10 mouse cellular contexts compared by ENCODE assay signal in genomic region chr7:89418917-89419679, GRCm38 (mm10). TPM values are rescaled to one million over a fixed set of nuclear protein-coding genes. Genes with fewer than 3 reads are reported as not detected.
A peak's percentile ranks its signal among the peaks of the same experiment; 100 is the strongest.
DNase-seq lines count a peak whose midpoint lies in the region; ATAC-seq and TF ChIP-seq lines count a peak whose summit lies in the region.
"Had no signal": no experiment of that assay in that cellular context is flagged by ENCODE, and none has a peak within 500 bp of the region (broad histone marks: within the 10 kb centered on the region; RNA-seq: fewer than 3 reads in every experiment).

No protein-coding gene starts in this region.

- no peaks in the 10 kb centered on the region for H3K36me3 ChIP-seq in kidney, postnatal 0 days (ENCODE audit: insufficient read depth, low read length)
- H3K36me3 ChIP-seq: hindbrain, embryonic 10.5 days had no signal

- ATAC-seq in kidney, postnatal 0 days (replicated peaks; ENCODE audit: low FRiP score, low read depth) = no peak
- ATAC-seq in Patski = no peak
- ATAC-seq in megakaryocyte-erythroid progenitor cell, adult 5-6 weeks (replicated peaks; ENCODE audit: low FRiP score, low TSS enrichment, poor library complexity, severe bottlenecking) = 0 out of 2 replicates have a peak, but pooled peaks have one; percentile 35

- peak in 1 of 2 experiments; percentile 25 for DNase-seq in cerebellum, adult 2 months
- no peak for DNase-seq in cerebellum, postnatal 36 days
- peak; percentile 84 for DNase-seq in kidney, postnatal 0 days (ENCODE audit: low spot score)
- DNase-seq in kidney, postnatal 25 days = no peak
- DNase-seq in Patski (ENCODE audit: low read depth, low spot score) = no peak
- DNase-seq in frontal cortex, postnatal 14 days (ENCODE audit: low spot score in 2 of 2) = no peak
- DNase-seq in layer of hippocampus, postnatal 36 days = no peak
- DNase-seq: thymus, adult 2 months had no signal

- peak; percentile 48; the same call in 1 of the 2 replicates for TF ChIP-seq CTCF in cerebellum, adult 2 months (IDR thresholded peaks at IDR 0.05; ENCODE audit: borderline replicate concordance, insufficient read depth, low read depth, low read length)
- peak; percentile 82 for TF ChIP-seq CTCF in kidney, postnatal 0 days (IDR thresholded peaks at IDR 0.05; ENCODE audit: low read depth)
- peak; percentile 55 for TF ChIP-seq CTCF in Patski (IDR thresholded peaks at IDR 0.05)

- CTCF ChIA-PET in Patski (lab: Charles Lee) = interaction anchor here (0.7 to 6.3 kb wide), 14 partner anchors 9 to 332 kb away, joined by 3 to 46 read pairs (median 4); no protein-coding TSS in a partner anchor

- no peak overlapping the region for H3K27ac ChIP-seq in cerebellum, adult 2 months (ENCODE audit: insufficient read depth, low read length)
- H3K27ac ChIP-seq in kidney, postnatal 0 days = peak overlapping the region; percentile 70; the same call in 1 of the 2 replicates
- H3K27ac ChIP-seq: hindbrain, embryonic 10.5 days had no signal

- H3K27me3 ChIP-seq in cerebellum, adult 2 months (ENCODE audit: control insufficient read depth, insufficient read depth, low read length) = no peaks in the 10 kb centered on the region
- no peaks in the 10 kb centered on the region for H3K27me3 ChIP-seq in kidney, postnatal 0 days (ENCODE audit: insufficient read depth, low read length)
- H3K27me3 ChIP-seq in Patski = no peaks in the 10 kb centered on the region

- TF ChIP-seq POLR2A in cerebellum, adult 2 months (IDR thresholded peaks at IDR 0.05; ENCODE audit: borderline replicate concordance, insufficient read depth, low read length) = no peak

- no peak overlapping the region for H3K9ac ChIP-seq in kidney, postnatal 0 days (ENCODE audit: low read depth, low read length)

- no peaks in the 10 kb centered on the region for H3K4me1 ChIP-seq in cerebellum, adult 2 months (ENCODE audit: control insufficient read depth, insufficient read depth, low read length)
- peaks cover 25% of the 10 kb centered on the region; the same call in 1 of the 2 replicates for H3K4me1 ChIP-seq in kidney, postnatal 0 days (replicated peaks; ENCODE audit: insufficient read depth, low read length)

- in situ Hi-C loops in Patski (cut with MboI; ENCODE audit: low pct_unique_long_range_greater_than_20kb) = no loop called here

- no peak overlapping the region for H3K4me3 ChIP-seq in cerebellum, adult 2 months (replicated peaks; ENCODE audit: insufficient read depth, low read depth, low read length)
- no peak overlapping the region for H3K4me3 ChIP-seq in kidney, postnatal 0 days (replicated peaks; ENCODE audit: low read depth, low read length)
- H3K4me3 ChIP-seq: hindbrain, embryonic 10.5 days had no signal

- no peaks in the 10 kb centered on the region for H3K9me3 ChIP-seq in kidney, postnatal 0 days (replicated peaks; ENCODE audit: low read length)
- H3K9me3 ChIP-seq: hindbrain, embryonic 10.5 days had no signal

- POLR2A ChIA-PET in Patski (lab: Charles Lee) = no interaction called here

- peak overlapping the region; percentile 29; the same call in 1 of the 2 replicates for H3K4me2 ChIP-seq in kidney, postnatal 0 days (ENCODE audit: low read length)

- WGBS in cerebellum, adult 2 months = 61% methylated on average over 3 of the region's 3 CpGs
- 37% methylated on average over 3 of the region's 3 CpGs for WGBS in kidney, postnatal 0 days

RNA-seq across cellular contexts. Expression of gene Fzd4, which starts 14.9 kb away (rescaled TPM):
- polyA plus RNA-seq in cerebellum, adult 2 months (2012; rRNA removed) = 5.6 and 6.4 TPM in 2 replicates
- 29.6 and 30.9 TPM in 2 replicates for polyA plus RNA-seq in kidney, postnatal 0 days (2015; fragmentation: Nextera tagmentation; extraction: Ambion mirVana)
- 55.9 TPM for polyA plus RNA-seq in Patski (2021)
- not detected in 2 replicates for total RNA-seq in megakaryocyte-erythroid progenitor cell, adult 5-6 weeks (2014; fragmentation: Nextera tagmentation)
- total RNA-seq in megakaryocyte-erythroid progenitor cell, adult 5-6 weeks (2017) = 0.14 TPM in 1 of 2 replicates, not detected in the other
- 1 to 10 TPM; 7.4 to 9.0 TPM for total RNA-seq in layer of hippocampus, postnatal 36 days (2021)

RNA-seq across cellular contexts. Expression of gene Tmem135, which starts 15.1 kb away (rescaled TPM):
- 41.2 and 42.7 TPM in 2 replicates for polyA plus RNA-seq in cerebellum, adult 2 months (2012; rRNA removed)
- 41.6 and 45.5 TPM in 2 replicates for polyA plus RNA-seq in kidney, postnatal 0 days (2015; fragmentation: Nextera tagmentation; extraction: Ambion mirVana)
- polyA plus RNA-seq in Patski (2021) = 48.3 TPM
- total RNA-seq in megakaryocyte-erythroid progenitor cell, adult 5-6 weeks (2014; fragmentation: Nextera tagmentation) = 20.8 and 21.9 TPM in 2 replicates
- 15.5 and 19.1 TPM in 2 replicates for total RNA-seq in megakaryocyte-erythroid progenitor cell, adult 5-6 weeks (2017)
- total RNA-seq in layer of hippocampus, postnatal 36 days (2021) = 10 to 100 TPM; 72.9 to 82.2 TPM
